Mouse (Mus musculus) lung, adult 2 months (tissue): ENCODE measurements around the gene Gm20388. TPM values are rescaled to one million over a fixed set of nuclear protein-coding genes. Genes with fewer than 3 reads are reported as not detected.

ENCODE experiments used
- DNase-seq: peaks from one replicate; pipeline ENCODE4 v3.0.0; 2022
- H3K4me1 ChIP-seq: fragments of 200-500 bp; 2 replicates; pipeline ENCODE4 v1.6.1; 2011; ENCODE audit warnings: low read length; ENCODE audit not compliant: control insufficient read depth, insufficient read depth
- H3K4me3 ChIP-seq: fragments of 200-500 bp; replicated peaks from 2 replicates; pipeline ENCODE3; 2011; ENCODE audit warnings: low read depth, mild to moderate bottlenecking, control low read depth, low read length; ENCODE audit errors: extremely low read depth
- CTCF ChIP-seq: fragments of 200-500 bp; IDR thresholded peaks from 2 replicates; pipeline ENCODE4 v1.5.1; 2011; ENCODE audit warnings: mild to moderate bottlenecking, low read length, control low read depth; ENCODE audit not compliant: insufficient read depth
- POLR2A ChIP-seq: fragments of 200-500 bp; IDR thresholded peaks from 2 replicates; pipeline ENCODE4 v1.6.1; 2011; ENCODE audit warnings: low read depth, mild to moderate bottlenecking, control low read depth, low read length, borderline replicate concordance; ENCODE audit errors: extremely low read depth
- WGBS: fragments of 180-500 bp; shearing (Covaris S2); methylation state at CpG from one replicate; pipeline ENCODE4 v1.1.7; 2018; 5-methylcytosine and 5-hydroxymethylcytosine counted together
- polyA plus RNA-seq: library from polyadenylated mRNA; depleted of rRNA; stranded (reverse); fragments of >200 nt; gene quantifications from 2 replicates; pipeline ENCODE4 v1.2.3, GENCODE M21; 2012

The Gm20388 gene
- polyA plus RNA-seq, 1 experiment, result 67.8 TPM

- Histone ChIP-seq H3K4me3 (no peak overlapping the region), H3K4me1 (no peaks in the 10 kb centered on the region)
- TF ChIP-seq POLR2A, result no peak
- no peak for TF ChIP-seq CTCF
- 50% methylated on average over 6 of the region's 6 CpGs for WGBS
- DNase-seq, result no peak
These were observed 123.8 kb downstream of the Gm20388 start for GRCm38 (mm10) chr8:120034471-120034870.

GRCm38 (mm10) chr8:120036111-120036510, 125.5 kb downstream of the Gm20388 start:
- DNase-seq, result no peak
- WGBS, result 17% methylated on average over 9 of the region's 9 CpGs
- TF ChIP-seq CTCF (no peak), POLR2A (no peak)
- no peaks in the 10 kb centered on the region; the same call in 1 of the 2 replicates for H3K4me1 ChIP-seq
- H3K4me3 ChIP-seq, result no peak overlapping the region

GRCm38 (mm10) chr8:120036578-120036977, 125.9 kb downstream of the Gm20388 start:
- WGBS, result 84% methylated on average over 4 of the region's 4 CpGs
- no peak for TF ChIP-seq CTCF
- no peak for TF ChIP-seq POLR2A

GRCm38 (mm10) chr8:120037199-120037598, 126.6 kb downstream of the Gm20388 start:
- 60% methylated on average over 15 of the region's 15 CpGs for WGBS
- no peak for DNase-seq
- TF ChIP-seq CTCF, result no peak
- TF ChIP-seq POLR2A, result no peak
- no peaks in the 10 kb centered on the region; the same call in 1 of the 2 replicates for H3K4me1 ChIP-seq
- H3K4me3 ChIP-seq, result no peak overlapping the region

More at GRCm38 (mm10) chr8:120036578-120036977, 125.9 kb downstream of the Gm20388 start:
- DNase-seq, result no peak
- Histone ChIP-seq H3K4me1 (no peaks in the 10 kb centered on the region; the same call in 1 of the 2 replicates), H3K4me3 (no peak overlapping the region)

GRCm38 (mm10) chr8:120037611-120038010, 127.0 kb downstream of the Gm20388 start:
- H3K4me1 ChIP-seq, result no peaks in the 10 kb centered on the region; the same call in 1 of the 2 replicates
- no peak for DNase-seq
- WGBS, result 80% methylated on average over 8 of the region's 8 CpGs
- TF ChIP-seq POLR2A (no peak), CTCF (no peak)
- H3K4me3 ChIP-seq, result no peak overlapping the region

- TF ChIP-seq POLR2A (no peak), CTCF (no peak)
- WGBS, result 91% methylated on average over 12 of the region's 12 CpGs
- no peak overlapping the region for H3K4me3 ChIP-seq
- DNase-seq, result no peak
- H3K4me1 ChIP-seq, result no peaks in the 10 kb centered on the region; the same call in 1 of the 2 replicates
These were observed 128.1 kb downstream of the Gm20388 start for GRCm38 (mm10) chr8:120038741-120039140.

GRCm38 (mm10) chr8:120039313-120039919, 128.8 kb downstream of the Gm20388 start:
- 69% methylated on average over 11 of the region's 11 CpGs for WGBS
- H3K4me1 ChIP-seq, result no peaks in the 10 kb centered on the region; the same call in 1 of the 2 replicates
- DNase-seq, result no peak
- no peak for TF ChIP-seq CTCF
- TF ChIP-seq POLR2A, result no peak
- H3K4me3 ChIP-seq, result no peak overlapping the region

- H3K4me3 ChIP-seq, result no peak overlapping the region
- no peak for TF ChIP-seq CTCF
- no peak for TF ChIP-seq POLR2A
- no peak for DNase-seq
- 14% methylated on average over 1 of the region's 1 CpGs for WGBS
- H3K4me1 ChIP-seq, result no peaks in the 10 kb centered on the region; the same call in 1 of the 2 replicates
These were observed 130.2 kb downstream of the Gm20388 start for GRCm38 (mm10) chr8:120040861-120041260.

- no peak overlapping the region for H3K4me3 ChIP-seq
- no peak for TF ChIP-seq POLR2A
- no peak for TF ChIP-seq CTCF
- WGBS, result 74% methylated on average over 10 of the region's 10 CpGs
- H3K4me1 ChIP-seq, result peaks cover 2% of the 10 kb centered on the region
- DNase-seq, result no peak
These were observed 132.1 kb downstream of the Gm20388 start for GRCm38 (mm10) chr8:120042542-120043312.
